Mouse (Mus musculus) cerebellum, adult 8-10 months (tissue): ENCODE results near the gene Trim10.

Experiments used
- DNase-seq: peaks from one replicate; pipeline ENCODE4 v3.0.0; 2022

Trim10 gene

DNA sequence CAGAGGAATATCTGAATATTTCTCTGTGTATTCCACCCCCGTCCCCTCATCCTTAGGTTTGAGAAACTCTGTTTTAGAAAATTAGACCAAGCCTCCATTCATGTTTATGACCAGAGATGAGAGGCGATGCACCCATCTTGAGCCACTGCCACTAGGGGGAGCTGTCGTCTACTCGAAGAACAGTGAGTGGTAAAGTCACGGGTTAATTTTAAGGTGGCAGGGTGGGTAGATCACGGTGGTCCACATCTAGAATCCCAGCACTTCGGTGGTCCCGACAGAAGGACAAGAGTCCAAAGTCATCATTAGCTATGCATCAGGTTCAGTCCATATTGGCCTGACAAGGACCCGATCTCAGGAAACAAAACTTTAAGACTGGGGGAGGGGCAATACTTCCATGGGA, 45.7 kb downstream of the Trim10 start:
- peak; percentile 45 for DNase-seq

- DNase-seq = no peak
Observed at GRCm38 (mm10) chr17:36920239-36920638, 50.9 kb downstream of the Trim10 start.

- DNase-seq = no peak
Observed at GRCm38 (mm10) chr17:36922715-36923114, 53.3 kb downstream of the Trim10 start.

GRCm38 (mm10) chr17:36923491-36923890, 54.1 kb downstream of the Trim10 start:
- DNase-seq = no peak
